Mouse (Mus musculus) heart, embryonic 15.5 days (tissue): ENCODE data around the gene Iqub. TPM values are rescaled to one million over a fixed set of nuclear protein-coding genes. Genes with fewer than 3 reads are reported as not detected.

Experiments used
- ATAC-seq: fragments of 200-750 bp; cut with Nextera tagmentation; replicated peaks from 2 replicates; pipeline ENCODE4 v1.8.0; 2017; ENCODE audit warnings: low read depth, moderate TSS enrichment; ENCODE audit not compliant: insufficient number of reproducible peaks, insufficient read depth, low FRiP score
- H3K27ac ChIP-seq: fragments of 300-500 bp; sonication (generic); 2 replicates; pipeline ENCODE4 v1.5.1; 2015; ENCODE audit warnings: mild to moderate bottlenecking, inconsistent platforms
- H3K27me3 ChIP-seq: fragments of 300-500 bp; sonication (generic); 2 replicates; pipeline ENCODE4 v1.6.1; 2015; ENCODE audit warnings: inconsistent platforms
- H3K36me3 ChIP-seq: fragments of 300-500 bp; sonication (generic); 2 replicates; pipeline ENCODE4 v1.6.1; 2015; ENCODE audit warnings: mild to moderate bottlenecking, inconsistent platforms
- H3K4me1 ChIP-seq: fragments of 300-500 bp; sonication (generic); replicated peaks from 2 replicates; pipeline ENCODE4 v1.6.1; 2015; ENCODE audit warnings: inconsistent platforms
- H3K4me2 ChIP-seq: fragments of 300-500 bp; sonication (generic); 2 replicates; pipeline ENCODE4 v1.6.1; 2015; ENCODE audit warnings: inconsistent platforms, mild to moderate bottlenecking, moderate library complexity
- H3K4me3 ChIP-seq: fragments of 300-500 bp; sonication (generic); 2 replicates; pipeline ENCODE4 v1.5.1; 2015; ENCODE audit warnings: mild to moderate bottlenecking, inconsistent platforms
- H3K9ac ChIP-seq: fragments of 300-500 bp; sonication (generic); 2 replicates; pipeline ENCODE4 v1.6.1; 2015; ENCODE audit warnings: mild to moderate bottlenecking, inconsistent platforms
- H3K9me3 ChIP-seq: fragments of 300-500 bp; sonication (generic); replicated peaks from 2 replicates; pipeline ENCODE4 v1.6.1; 2016; ENCODE audit warnings: inconsistent platforms
- WGBS: fragments of 180-500 bp; shearing (Covaris S2); methylation state at CpG from one replicate; pipeline ENCODE4 v1.1.7; 2015; ENCODE audit warnings: mixed read lengths; 5-methylcytosine and 5-hydroxymethylcytosine counted together
- polyA plus RNA-seq: library from polyadenylated mRNA; unstranded; fragments of >200 nt; fragmentation: Nextera tagmentation; extraction: Ambion mirVana; gene quantifications from 2 replicates; pipeline ENCODE4 v1.2.1, GENCODE M21; 2015

Gene Iqub
- polyA plus RNA-seq, result 0.28 and 0.29 TPM in 2 replicates

DNA sequence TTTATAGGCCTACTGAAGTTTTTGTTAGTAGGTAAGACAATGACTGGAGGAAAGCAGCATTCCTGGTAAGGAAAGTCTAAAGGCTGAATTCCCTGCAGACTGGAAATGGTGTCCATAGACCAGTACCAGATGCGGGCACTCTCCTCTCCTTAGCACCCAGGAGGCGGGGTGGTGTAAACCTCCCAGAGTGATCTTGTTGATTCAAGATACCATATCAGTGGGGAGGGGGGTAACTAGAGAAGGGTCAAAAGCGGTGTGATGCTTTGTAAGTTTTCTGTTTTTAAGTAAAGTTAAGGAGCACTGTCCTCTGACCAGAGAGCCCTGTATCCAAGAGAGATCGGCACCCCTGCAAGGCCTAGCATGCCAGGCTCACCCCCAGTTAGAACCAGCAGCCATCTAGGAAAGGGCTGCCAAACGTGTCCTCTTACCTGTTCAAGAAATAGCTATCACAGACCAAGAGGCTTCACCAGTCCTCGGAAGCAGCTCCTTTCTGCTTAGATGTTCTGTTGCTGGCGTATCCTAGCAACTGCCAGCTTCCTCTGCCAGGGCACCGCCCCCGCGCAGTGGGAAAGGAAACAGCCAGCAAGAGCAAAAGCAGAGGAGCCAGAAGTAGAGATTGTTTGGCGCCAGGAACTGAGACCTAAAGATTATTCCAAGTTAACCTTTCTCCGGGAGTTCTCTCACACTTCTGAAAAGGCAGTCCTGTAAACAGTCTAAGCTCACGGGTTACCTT lies at the start of gene Iqub:
Iqub (minus strand) TSS at position 516 of the 733 bp plus-strand sequence.
- no peaks in the 10 kb centered on the region for H3K27me3 ChIP-seq
- peaks cover 7% of the 10 kb centered on the region for H3K4me1 ChIP-seq
- H3K27ac ChIP-seq, result peak within 1 kb of the TSS; percentile 58
- 0 out of 2 replicates have a peak within 1 kb of the TSS, but pooled peaks have one; percentile 8 for H3K4me3 ChIP-seq
- peaks cover 14% of the 10 kb centered on the region for H3K36me3 ChIP-seq
- H3K9ac ChIP-seq, result no peak within 1 kb of the TSS
- peak within 1 kb of the TSS; percentile 46 for H3K4me2 ChIP-seq
- no peaks in the 10 kb centered on the region for H3K9me3 ChIP-seq
- no peak; the same call in 1 of the 2 replicates for ATAC-seq
- WGBS, result 17% methylated on average over 13 of the region's 13 CpGs

DNA sequence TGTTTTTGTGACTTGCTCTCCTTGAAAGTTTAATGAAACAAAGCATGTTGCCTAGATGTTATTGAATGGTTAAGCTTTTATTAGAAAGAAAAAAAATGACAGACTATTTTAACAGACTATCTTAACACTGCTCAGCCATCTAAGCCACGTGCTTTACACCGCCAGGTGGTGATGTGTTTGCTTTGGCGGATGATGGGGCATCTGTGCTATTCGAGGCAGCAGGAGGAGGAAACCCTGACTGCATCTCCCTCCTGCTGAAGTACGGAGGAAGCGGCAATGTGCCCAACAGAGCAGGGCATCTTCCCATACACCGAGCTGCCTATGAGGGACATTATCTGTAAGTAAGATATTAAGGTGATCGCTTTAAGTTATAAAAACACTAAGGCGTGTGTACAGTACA lies 49.2 kb upstream of the Iqub start:
- no peak overlapping the region for H3K27ac ChIP-seq

DNA sequence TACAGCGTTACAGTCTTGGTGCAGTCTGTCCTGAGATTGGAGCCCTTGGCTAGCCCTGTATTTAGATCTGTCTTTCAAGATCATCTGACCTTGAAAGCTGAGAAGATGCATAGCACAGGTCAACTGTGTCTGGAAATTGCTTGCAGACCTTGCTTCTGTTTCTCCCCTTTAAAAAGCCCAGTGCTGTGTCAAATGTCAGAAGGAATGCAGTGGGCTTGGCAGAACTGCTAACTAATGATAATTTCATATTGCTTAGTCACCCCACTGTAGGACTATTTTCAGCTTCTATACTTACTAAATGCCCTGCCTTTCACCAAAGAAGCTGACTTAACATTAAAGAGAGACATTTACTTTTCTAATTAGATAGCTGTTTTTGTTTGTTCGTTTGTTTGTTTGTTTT lies 40.6 kb upstream of the Iqub start:
- no peak overlapping the region for H3K4me3 ChIP-seq
- no peak overlapping the region for H3K4me2 ChIP-seq
- WGBS, result 55% methylated on average over 2 of the region's 2 CpGs
- H3K4me1 ChIP-seq, result peaks cover 18% of the 10 kb centered on the region
- no peak for ATAC-seq
- H3K9me3 ChIP-seq, result no peaks in the 10 kb centered on the region
- H3K27me3 ChIP-seq, result no peaks in the 10 kb centered on the region
- no peaks in the 10 kb centered on the region for H3K36me3 ChIP-seq
- no peak overlapping the region for H3K9ac ChIP-seq
- peak overlapping the region; percentile 43 for H3K27ac ChIP-seq

More for the DNA sequence above, 49.2 kb upstream of the Iqub start:
- H3K9ac ChIP-seq, result no peak overlapping the region
- ATAC-seq, result no peak
- no peaks in the 10 kb centered on the region for H3K9me3 ChIP-seq
- H3K27me3 ChIP-seq, result no peaks in the 10 kb centered on the region
- WGBS, result 53% methylated on average over 9 of the region's 9 CpGs
- no peak overlapping the region for H3K4me3 ChIP-seq
- no peak overlapping the region for H3K4me2 ChIP-seq
- H3K4me1 ChIP-seq, result no peaks in the 10 kb centered on the region
- H3K36me3 ChIP-seq, result no peaks in the 10 kb centered on the region

DNA sequence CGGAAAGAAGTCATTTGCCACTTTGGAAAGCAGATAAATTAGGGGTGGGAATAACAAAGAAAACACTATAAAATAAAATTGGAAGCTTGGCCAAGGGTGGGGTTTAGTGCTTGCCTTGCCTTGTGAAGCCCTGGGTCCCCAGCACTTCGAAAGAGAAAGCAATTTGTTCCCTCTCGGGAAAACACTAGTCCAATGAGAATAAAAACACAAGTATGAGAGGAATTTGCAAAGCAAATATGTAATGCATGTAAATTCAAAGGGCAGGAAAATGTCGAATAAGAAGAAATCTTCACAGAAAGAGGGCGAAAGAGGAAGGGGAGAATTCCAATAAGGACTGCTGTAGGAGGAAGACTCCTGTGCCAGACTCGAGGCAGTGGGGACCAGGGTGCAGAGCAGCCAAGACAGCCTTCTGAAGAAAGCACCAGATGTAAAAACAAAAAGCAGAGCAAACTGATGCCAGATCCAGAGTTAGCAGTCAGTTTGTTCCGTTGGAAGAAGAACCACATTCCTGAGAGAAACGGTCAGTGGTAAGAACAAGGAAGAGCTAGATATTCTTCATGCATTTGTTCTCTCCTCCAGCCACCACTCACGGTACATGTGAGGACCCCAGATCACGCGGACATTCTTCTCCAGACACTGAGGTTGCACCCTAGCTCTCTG lies 39.7 kb upstream of the Iqub start:
- WGBS, result 50% methylated on average over 11 of the region's 11 CpGs
- H3K4me3 ChIP-seq, result no peak overlapping the region
- peak overlapping the region; percentile 16 for H3K4me2 ChIP-seq
- H3K9ac ChIP-seq, result no peak overlapping the region
- H3K27me3 ChIP-seq, result no peaks in the 10 kb centered on the region
- no peak for ATAC-seq
- H3K4me1 ChIP-seq, result peaks cover 18% of the 10 kb centered on the region
- H3K9me3 ChIP-seq, result no peaks in the 10 kb centered on the region
- H3K27ac ChIP-seq, result peak overlapping the region; percentile 43
- no peaks in the 10 kb centered on the region for H3K36me3 ChIP-seq

DNA sequence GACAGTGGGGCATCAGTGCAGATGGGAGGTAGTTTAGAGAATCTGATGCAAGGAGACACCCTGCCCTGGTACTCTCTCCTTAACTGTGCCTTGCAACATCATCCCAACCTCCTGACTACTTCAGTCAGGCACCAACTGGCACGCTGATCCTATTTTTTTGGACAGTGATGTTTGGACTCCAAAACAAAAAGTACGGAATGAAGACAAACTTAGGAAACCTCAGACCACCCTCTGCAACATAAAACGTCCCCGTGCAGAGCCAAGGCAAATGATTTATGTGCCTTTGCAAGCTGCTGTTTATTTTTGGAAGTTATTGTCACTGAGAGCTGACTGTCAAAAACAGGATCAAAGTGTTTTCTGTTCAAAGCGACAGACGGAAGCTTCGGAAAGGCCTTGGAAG lies 37.2 kb upstream of the Iqub start:
- peaks cover 18% of the 10 kb centered on the region for H3K4me1 ChIP-seq
- no peaks in the 10 kb centered on the region for H3K27me3 ChIP-seq
- H3K4me2 ChIP-seq, result no peak overlapping the region
- WGBS, result 33% methylated on average over 7 of the region's 7 CpGs
- no peaks in the 10 kb centered on the region for H3K9me3 ChIP-seq
- H3K27ac ChIP-seq, result no peak overlapping the region; the same call in 1 of the 2 replicates
- H3K9ac ChIP-seq, result no peak overlapping the region
- no peaks in the 10 kb centered on the region for H3K36me3 ChIP-seq
- ATAC-seq, result no peak
- no peak overlapping the region for H3K4me3 ChIP-seq

DNA sequence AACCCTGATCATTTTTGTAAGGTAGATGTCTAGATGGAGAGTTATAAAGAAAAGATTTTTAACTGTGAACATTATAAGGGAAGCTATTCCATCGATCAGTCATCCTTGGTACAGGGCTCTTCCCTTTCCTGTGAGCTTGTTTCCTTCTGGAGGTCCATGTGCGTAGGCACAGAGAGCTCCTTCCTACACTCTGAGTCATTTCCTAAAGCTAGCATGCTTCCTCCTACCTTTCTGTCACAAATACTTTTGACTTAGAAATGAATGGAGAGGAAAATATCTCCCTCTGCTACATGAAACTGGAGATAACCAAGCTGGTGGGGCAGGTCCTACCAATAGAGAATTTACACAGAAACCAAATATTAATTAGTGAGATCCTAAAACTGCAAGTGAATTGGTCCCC lies 34.9 kb upstream of the Iqub start:
- H3K9me3 ChIP-seq, result no peaks in the 10 kb centered on the region
- no peak for ATAC-seq
- no peak overlapping the region for H3K4me2 ChIP-seq
- no peaks in the 10 kb centered on the region for H3K27me3 ChIP-seq
- H3K36me3 ChIP-seq, result no peaks in the 10 kb centered on the region
- H3K4me1 ChIP-seq, result peaks cover 20% of the 10 kb centered on the region
- no peak overlapping the region for H3K9ac ChIP-seq
- 63% methylated on average over 2 of the region's 2 CpGs for WGBS
- no peak overlapping the region for H3K4me3 ChIP-seq
- no peak overlapping the region for H3K27ac ChIP-seq

DNA sequence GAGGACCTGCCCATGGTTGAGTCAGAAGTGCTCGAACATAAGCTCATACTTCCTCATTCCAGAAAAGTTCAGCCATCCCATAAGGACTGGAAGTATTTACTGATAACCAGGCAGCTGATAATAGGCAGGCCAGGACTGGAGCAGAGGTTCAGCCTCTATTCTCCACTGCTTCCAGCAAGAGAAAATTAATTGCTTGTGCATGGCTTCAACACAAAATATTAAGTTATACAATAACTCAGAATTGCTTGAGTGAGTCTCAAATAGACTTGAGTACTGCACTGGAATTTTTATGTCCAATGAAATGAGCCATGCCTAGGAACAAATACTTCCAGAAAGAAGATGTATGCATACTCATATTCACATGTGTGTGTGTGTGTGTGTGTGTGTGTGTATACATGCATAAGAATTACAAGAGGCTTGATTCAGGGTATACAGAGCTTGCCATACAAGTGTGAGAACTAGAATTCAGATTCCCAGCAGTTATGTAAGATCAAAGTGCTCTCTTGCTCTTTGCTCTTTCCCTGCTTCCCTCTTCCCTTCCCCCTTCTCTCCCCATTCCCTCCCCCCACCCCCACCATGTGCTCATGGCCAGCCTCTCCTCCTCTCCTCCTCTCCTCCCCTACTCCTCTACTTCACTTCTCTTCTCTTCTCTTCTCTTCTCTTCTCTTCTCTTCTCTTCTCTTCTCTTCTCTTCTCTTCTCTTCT lies 32.0 kb upstream of the Iqub start:
- Histone ChIP-seq H3K27me3 (no peaks in the 10 kb centered on the region), H3K27ac (peak overlapping the region; percentile 55; the same call in 1 of the 2 replicates), H3K4me1 (peaks cover 22% of the 10 kb centered on the region), H3K36me3 (no peaks in the 10 kb centered on the region), H3K9ac (no peak overlapping the region), H3K4me2 (no peak overlapping the region), H3K9me3 (no peaks in the 10 kb centered on the region), H3K4me3 (no peak overlapping the region)
- 7% methylated on average over 1 of the region's 1 CpGs for WGBS
- ATAC-seq, result peak; percentile 70; the same call in 1 of the 2 replicates

DNA sequence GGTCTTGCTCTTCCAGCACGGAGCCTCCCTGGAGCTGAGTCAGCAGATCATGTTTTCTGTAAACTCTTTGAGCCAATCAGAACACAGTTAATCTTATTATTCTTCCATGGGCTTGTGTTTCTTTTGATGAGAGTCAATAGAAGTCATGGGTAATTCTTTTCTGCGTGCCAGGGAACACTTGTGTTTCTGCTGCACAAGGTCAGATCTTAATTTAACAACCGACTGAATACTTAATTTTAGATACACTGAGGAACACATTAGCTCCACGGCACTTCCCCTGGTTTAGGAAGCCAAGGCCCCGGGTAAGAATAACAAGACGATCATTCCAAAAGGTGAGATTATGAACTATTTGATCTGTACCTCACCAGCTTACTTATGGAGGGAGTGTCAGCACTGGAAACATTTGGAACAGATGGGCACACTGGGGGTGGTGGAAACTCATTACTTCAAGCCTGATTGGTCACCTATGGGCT lies 28.3 kb upstream of the Iqub start:
- 32% methylated on average over 6 of the region's 6 CpGs for WGBS
- no peaks in the 10 kb centered on the region for H3K36me3 ChIP-seq
- H3K9ac ChIP-seq, result no peak overlapping the region
- no peaks in the 10 kb centered on the region for H3K9me3 ChIP-seq
- H3K4me3 ChIP-seq, result no peak overlapping the region
- H3K4me2 ChIP-seq, result peak overlapping the region; percentile 3; the same call in 1 of the 2 replicates
- ATAC-seq, result no peak
- no peaks in the 10 kb centered on the region for H3K27me3 ChIP-seq
- H3K27ac ChIP-seq, result peak overlapping the region; percentile 72
- peaks cover 28% of the 10 kb centered on the region for H3K4me1 ChIP-seq

DNA sequence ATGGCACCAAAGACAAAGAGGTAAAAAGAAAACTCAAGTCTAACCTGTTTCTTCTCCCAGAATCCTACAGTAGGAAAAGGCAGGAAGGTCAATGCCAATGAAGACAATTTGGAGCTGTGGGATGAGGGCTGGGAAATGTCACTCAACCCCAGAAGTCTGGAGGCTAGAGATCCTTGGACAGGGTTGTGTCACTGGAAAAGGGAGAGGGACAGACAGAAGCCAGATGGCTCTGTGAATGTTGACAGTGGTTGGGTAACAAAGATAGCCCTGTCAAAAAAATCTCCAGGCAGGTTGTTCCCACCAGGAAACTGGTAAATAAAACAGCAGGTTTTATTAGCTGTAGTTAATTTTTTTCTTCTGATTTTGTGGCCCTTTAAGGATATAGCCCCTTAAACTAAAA lies 27.5 kb upstream of the Iqub start:
- Histone ChIP-seq H3K4me1 (peaks cover 28% of the 10 kb centered on the region), H3K4me3 (no peak overlapping the region), H3K27ac (peak overlapping the region; percentile 72), H3K27me3 (no peaks in the 10 kb centered on the region), H3K4me2 (peak overlapping the region; percentile 3; the same call in 1 of the 2 replicates), H3K9ac (no peak overlapping the region), H3K9me3 (no peaks in the 10 kb centered on the region), H3K36me3 (no peaks in the 10 kb centered on the region)
- ATAC-seq, result no peak

DNA sequence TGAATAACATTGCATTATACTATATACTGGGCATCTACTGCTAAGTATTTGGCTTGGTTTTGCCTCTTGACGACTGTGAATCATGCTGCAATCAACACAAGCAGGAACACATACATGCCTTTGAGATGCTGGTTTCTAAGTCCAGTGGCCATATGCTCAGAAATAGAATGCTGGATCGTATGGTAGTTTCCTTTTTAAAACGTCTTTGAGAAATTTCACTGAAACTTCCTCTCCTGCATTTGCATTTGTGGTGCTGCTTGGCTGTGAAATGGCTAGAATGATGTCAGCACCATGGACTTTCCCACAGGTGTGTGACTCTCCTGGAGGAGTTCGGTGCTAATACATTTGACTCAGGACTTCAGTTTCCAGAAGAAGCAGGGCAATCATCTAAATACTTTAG lies 25.2 kb upstream of the Iqub start:
- ATAC-seq, result no peak
- 66% methylated on average over 4 of the region's 4 CpGs for WGBS

DNA sequence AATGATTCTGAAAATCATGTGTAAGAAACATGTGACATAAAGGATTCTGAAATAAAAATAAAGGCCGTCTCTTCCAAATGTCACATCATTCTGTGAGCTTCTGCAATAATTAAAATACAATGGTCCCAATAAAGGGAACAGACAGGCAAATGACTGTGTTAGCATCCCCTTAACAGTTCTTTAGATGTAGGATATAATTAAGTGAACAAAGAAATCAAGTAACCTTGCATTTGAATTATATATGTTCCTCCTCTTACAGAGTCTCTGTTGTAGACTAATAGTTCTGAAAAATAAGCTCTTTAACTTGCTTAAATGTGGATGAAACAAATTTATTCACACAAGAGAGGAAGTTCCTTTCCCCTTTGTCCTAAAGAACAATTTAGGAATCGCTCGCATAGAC lies 23.6 kb upstream of the Iqub start:
- Histone ChIP-seq H3K4me1 (peaks cover 17% of the 10 kb centered on the region), H3K36me3 (no peaks in the 10 kb centered on the region), H3K27me3 (no peaks in the 10 kb centered on the region), H3K9ac (no peak overlapping the region), H3K27ac (no peak overlapping the region), H3K4me3 (no peak overlapping the region), H3K9me3 (no peaks in the 10 kb centered on the region), H3K4me2 (no peak overlapping the region)
- ATAC-seq, result no peak
- WGBS, result 83% methylated on average over 3 of the region's 3 CpGs

More for the DNA sequence above, 25.2 kb upstream of the Iqub start:
- Histone ChIP-seq H3K27ac (no peak overlapping the region), H3K36me3 (no peaks in the 10 kb centered on the region), H3K9me3 (no peaks in the 10 kb centered on the region), H3K27me3 (no peaks in the 10 kb centered on the region), H3K4me2 (no peak overlapping the region), H3K4me1 (peaks cover 17% of the 10 kb centered on the region), H3K9ac (no peak overlapping the region), H3K4me3 (no peak overlapping the region)
